Mouse (Mus musculus) granulocyte monocyte progenitor cell, adult 5-6 weeks (primary cell): ENCODE measurements around the gene Man2a2. TPM values are rescaled to one million over a fixed set of nuclear protein-coding genes. Genes with fewer than 3 reads are reported as not detected.
"Not testable (repeated sequence)": the region's sequence is repeated elsewhere in the genome, so short reads cannot be mapped to it uniquely, and the experiment has no call there.

Source experiments
- ATAC-seq: replicated peaks from 2 replicates; pipeline ENCODE4 v1.8.0; 2016; ENCODE audit warnings: mild to moderate bottlenecking, moderate TSS enrichment, inconsistent platforms; ENCODE audit not compliant: poor library complexity, severe bottlenecking
- total RNA-seq, 2 experiments: library from RNA; stranded (forward) in 1 of 2; stranded (reverse) in 1 of 2; fragments of 200-712, 200-1000 nt in 1 of 2; fragments of >200 nt in 1 of 2; fragmentation: Nextera tagmentation in 1 of 2; gene quantifications; 2 replicates each; pipeline ENCODE4 v1.2.3; 2014 to 2017

The Man2a2 gene
- total RNA-seq, 2 experiments from 2014 or later = 32.7 to 60.4 TPM

GRCm38 (mm10) chr7:80401041-80401859, 30.1 kb upstream of the Man2a2 start:
- no peak for ATAC-seq

- ATAC-seq = no peak
Measured at GRCm38 (mm10) chr7:80400571-80400970, 29.4 kb upstream of the Man2a2 start.

- peak; percentile 23; the same call in 1 of the 2 replicates for ATAC-seq
Measured at GRCm38 (mm10) chr7:80400099-80400498, 28.9 kb upstream of the Man2a2 start.

- no peak for ATAC-seq
Measured at GRCm38 (mm10) chr7:80398654-80399444, 27.7 kb upstream of the Man2a2 start.

GRCm38 (mm10) chr7:80397986-80398385, 26.8 kb upstream of the Man2a2 start:
- no peak for ATAC-seq

GRCm38 (mm10) chr7:80396427-80396826, 25.3 kb upstream of the Man2a2 start:
- not testable (repeated sequence) for ATAC-seq

GRCm38 (mm10) chr7:80394600-80394999, 23.4 kb upstream of the Man2a2 start:
- no peak for ATAC-seq

- ATAC-seq = no peak
Measured at GRCm38 (mm10) chr7:80392119-80392518, 20.9 kb upstream of the Man2a2 start.

- ATAC-seq = peak; percentile 76
Measured at GRCm38 (mm10) chr7:80387633-80388543, 16.7 kb upstream of the Man2a2 start, which contains the start of gene Fes. Gene Fes, minus strand, starts transcription at chr7:80387946.

GRCm38 (mm10) chr7:80387033-80387632, 16.0 kb upstream of the Man2a2 start:
- ATAC-seq = peak; percentile 3

- ATAC-seq = peak; percentile 79
Measured at GRCm38 (mm10) chr7:80386235-80386930, 15.2 kb upstream of the Man2a2 start.

- ATAC-seq = no peak
Measured at GRCm38 (mm10) chr7:80382919-80383318, 11.7 kb upstream of the Man2a2 start.

- ATAC-seq = no peak
Measured at GRCm38 (mm10) chr7:80379531-80379930, 8.4 kb upstream of the Man2a2 start.

- no peak for ATAC-seq
Measured at GRCm38 (mm10) chr7:80377471-80377870, 6.3 kb upstream of the Man2a2 start.

- ATAC-seq = no peak
Measured at GRCm38 (mm10) chr7:80376192-80376591, 5.0 kb upstream of the Man2a2 start.

GRCm38 (mm10) chr7:80375376-80376039, 4.3 kb upstream of the Man2a2 start:
- peak; percentile 49 for ATAC-seq

- ATAC-seq = no peak
Measured at GRCm38 (mm10) chr7:80374733-80375132, 3.6 kb upstream of the Man2a2 start.

- ATAC-seq = no peak
Measured at GRCm38 (mm10) chr7:80374280-80374679, 3.1 kb upstream of the Man2a2 start.

- peak; percentile 4; the same call in 1 of the 2 replicates for ATAC-seq
Measured at GRCm38 (mm10) chr7:80373850-80374249, 2.7 kb upstream of the Man2a2 start.
